Mouse (Mus musculus) limb, embryonic 13.5 days (tissue): ENCODE results near the gene Pdzd9. TPM values are rescaled to one million over a fixed set of nuclear protein-coding genes. Genes with fewer than 3 reads are reported as not detected.
"Not testable (repeated sequence)": the region's sequence is repeated elsewhere in the genome, so short reads cannot be mapped to it uniquely, and the experiment has no call there.

Experiments used
- ATAC-seq: fragments of 200-750 bp; cut with Nextera tagmentation; 2 replicates; pipeline ENCODE4 v1.8.0; 2017; ENCODE audit warnings: low read depth, moderate number of reproducible peaks, moderate TSS enrichment; ENCODE audit not compliant: low FRiP score
- H3K27ac ChIP-seq: fragments of 300-500 bp; sonication (generic); 2 replicates; pipeline ENCODE4 v1.5.1; 2015; ENCODE audit warnings: inconsistent platforms, mild to moderate bottlenecking, moderate library complexity
- H3K27me3 ChIP-seq: fragments of 300-500 bp; sonication (generic); 2 replicates; pipeline ENCODE4 v1.6.1; 2015; ENCODE audit warnings: mild to moderate bottlenecking, inconsistent platforms
- H3K36me3 ChIP-seq: fragments of 300-500 bp; sonication (generic); 2 replicates; pipeline ENCODE4 v1.6.1; 2015; ENCODE audit warnings: inconsistent platforms, mild to moderate bottlenecking, moderate library complexity
- H3K4me1 ChIP-seq: fragments of 300-500 bp; sonication (generic); 2 replicates; pipeline ENCODE4 v1.6.1; 2015; ENCODE audit warnings: inconsistent platforms
- H3K4me2 ChIP-seq: fragments of 300-500 bp; sonication (generic); replicated peaks from 2 replicates; pipeline ENCODE4 v1.6.1; 2015; ENCODE audit warnings: inconsistent platforms, mild to moderate bottlenecking, moderate library complexity
- H3K4me3 ChIP-seq: fragments of 300-500 bp; sonication (generic); 2 replicates; pipeline ENCODE4 v1.5.1; 2015; ENCODE audit warnings: moderate library complexity, mild to moderate bottlenecking, inconsistent platforms
- H3K9ac ChIP-seq: fragments of 300-500 bp; sonication (generic); 2 replicates; pipeline ENCODE4 v1.6.1; 2015; ENCODE audit warnings: mild to moderate bottlenecking, inconsistent platforms
- H3K9me3 ChIP-seq: fragments of 300-500 bp; sonication (generic); 2 replicates; pipeline ENCODE4 v1.6.1; 2016; ENCODE audit warnings: inconsistent platforms
- WGBS: fragments of 180-500 bp; shearing (Covaris S2); methylation state at CpG from one replicate; pipeline ENCODE4 v1.1.7; 2015; 5-methylcytosine and 5-hydroxymethylcytosine counted together
- polyA plus RNA-seq: library from polyadenylated mRNA; unstranded; fragments of >200 nt; fragmentation: Nextera tagmentation; extraction: Ambion mirVana; gene quantifications from 2 replicates; pipeline ENCODE4 v1.2.1, GENCODE M21; 2015

The Pdzd9 gene
- 0.29 and 0.59 TPM in 2 replicates for polyA plus RNA-seq

GRCm38 (mm10) chr7:120670153-120670875, at the start of gene Pdzd9:
TSS of gene Pdzd9 (minus strand) at chr7:120670343.
- 23% methylated on average over 14 of the region's 14 CpGs for WGBS
- ATAC-seq = peak; percentile 77
- Histone ChIP-seq H3K9me3 (no peaks in the 10 kb centered on the region), H3K4me3 (no peak within 1 kb of the TSS), H3K4me1 (no peaks in the 10 kb centered on the region), H3K4me2 (0 out of 2 replicates have a peak within 1 kb of the TSS, but pooled peaks have one; percentile 19), H3K9ac (no peak within 1 kb of the TSS), H3K27ac (no peak within 1 kb of the TSS), H3K27me3 (no peaks in the 10 kb centered on the region), H3K36me3 (no peaks in the 10 kb centered on the region)

- Histone ChIP-seq H3K9me3 (no peaks in the 10 kb centered on the region), H3K4me1 (peaks cover 15% of the 10 kb centered on the region; the same call in 1 of the 2 replicates), H3K4me3 (no peak overlapping the region), H3K36me3 (no peaks in the 10 kb centered on the region; the same call in 1 of the 2 replicates), H3K4me2 (no peak overlapping the region), H3K9ac (no peak overlapping the region), H3K27ac (no peak overlapping the region), H3K27me3 (no peaks in the 10 kb centered on the region)
- WGBS = 27% methylated on average over 2 of the region's 2 CpGs
- no peak for ATAC-seq
These were observed 47.1 kb upstream of the Pdzd9 start for GRCm38 (mm10) chr7:120717261-120717660.

- H3K27ac ChIP-seq, H3K27me3 ChIP-seq, H3K9me3 ChIP-seq, ATAC-seq, H3K36me3 ChIP-seq, H3K9ac ChIP-seq, H3K4me2 ChIP-seq, H3K4me3 ChIP-seq: not testable (repeated sequence)
- WGBS = 84% methylated on average over 11 of the region's 11 CpGs
- H3K4me1 ChIP-seq = peaks cover 17% of the 10 kb centered on the region; the same call in 1 of the 2 replicates
These were observed 43.8 kb upstream of the Pdzd9 start for GRCm38 (mm10) chr7:120713951-120714350.

- WGBS = 92% methylated on average over 2 of the region's 2 CpGs
- Histone ChIP-seq H3K27ac (no peak overlapping the region), H3K9me3 (no peaks in the 10 kb centered on the region), H3K4me3 (no peak overlapping the region), H3K9ac (no peak overlapping the region), H3K4me2 (no peak overlapping the region), H3K36me3 (no peaks in the 10 kb centered on the region), H3K27me3 (no peaks in the 10 kb centered on the region), H3K4me1 (peaks cover 16% of the 10 kb centered on the region; the same call in 1 of the 2 replicates)
- no peak for ATAC-seq
These were observed 43.1 kb upstream of the Pdzd9 start for GRCm38 (mm10) chr7:120713225-120713624.

- H3K4me2 ChIP-seq = no peak overlapping the region
- no peak overlapping the region for H3K4me3 ChIP-seq
- no peaks in the 10 kb centered on the region for H3K9me3 ChIP-seq
- peaks cover 10% of the 10 kb centered on the region; the same call in 1 of the 2 replicates for H3K4me1 ChIP-seq
- H3K9ac ChIP-seq = no peak overlapping the region
- no peak for ATAC-seq
- 64% methylated on average over 2 of the region's 2 CpGs for WGBS
- H3K27me3 ChIP-seq = no peaks in the 10 kb centered on the region
- no peak overlapping the region for H3K27ac ChIP-seq
- H3K36me3 ChIP-seq = no peaks in the 10 kb centered on the region
These were observed 41.9 kb upstream of the Pdzd9 start for GRCm38 (mm10) chr7:120712071-120712470.

- H3K9me3 ChIP-seq = no peaks in the 10 kb centered on the region
- no peak overlapping the region for H3K4me3 ChIP-seq
- WGBS = 80% methylated on average over 3 of the region's 3 CpGs
- no peaks in the 10 kb centered on the region for H3K27me3 ChIP-seq
- no peaks in the 10 kb centered on the region for H3K36me3 ChIP-seq
- H3K9ac ChIP-seq = no peak overlapping the region
- peaks cover 6% of the 10 kb centered on the region; the same call in 1 of the 2 replicates for H3K4me1 ChIP-seq
- H3K27ac ChIP-seq = no peak overlapping the region
- ATAC-seq = no peak
- H3K4me2 ChIP-seq = no peak overlapping the region
These were observed 33.7 kb upstream of the Pdzd9 start for GRCm38 (mm10) chr7:120703888-120704287.

GRCm38 (mm10) chr7:120699586-120699985, 29.4 kb upstream of the Pdzd9 start:
- WGBS = 89% methylated on average over 6 of the region's 6 CpGs
- Histone ChIP-seq H3K27me3 (no peaks in the 10 kb centered on the region), H3K36me3 (peaks cover 5% of the 10 kb centered on the region; the same call in 1 of the 2 replicates), H3K4me2 (no peak overlapping the region), H3K9me3 (no peaks in the 10 kb centered on the region), H3K4me1 (peaks cover 6% of the 10 kb centered on the region; the same call in 1 of the 2 replicates), H3K9ac (no peak overlapping the region), H3K27ac (no peak overlapping the region), H3K4me3 (no peak overlapping the region)
- no peak for ATAC-seq

- no peak for ATAC-seq
- H3K9ac ChIP-seq = no peak overlapping the region
- H3K27me3 ChIP-seq = no peaks in the 10 kb centered on the region
- H3K4me3 ChIP-seq = no peak overlapping the region
- H3K36me3 ChIP-seq = peaks cover 16% of the 10 kb centered on the region
- H3K4me2 ChIP-seq = no peak overlapping the region
- no peak overlapping the region for H3K27ac ChIP-seq
- 85% methylated on average over 2 of the region's 2 CpGs for WGBS
- peaks cover 6% of the 10 kb centered on the region; the same call in 1 of the 2 replicates for H3K4me1 ChIP-seq
- H3K9me3 ChIP-seq = no peaks in the 10 kb centered on the region
These were observed 26.2 kb upstream of the Pdzd9 start for GRCm38 (mm10) chr7:120696331-120696730.

- Histone ChIP-seq H3K4me1 (peaks cover 6% of the 10 kb centered on the region; the same call in 1 of the 2 replicates), H3K9ac (no peak overlapping the region), H3K9me3 (no peaks in the 10 kb centered on the region), H3K27me3 (no peaks in the 10 kb centered on the region), H3K4me3 (no peak overlapping the region), H3K27ac (no peak overlapping the region), H3K4me2 (no peak overlapping the region), H3K36me3 (peaks cover 19% of the 10 kb centered on the region)
- WGBS = 71% methylated on average over 1 of the region's 1 CpGs
- ATAC-seq = no peak
These were observed 25.5 kb upstream of the Pdzd9 start for GRCm38 (mm10) chr7:120695641-120696040.

- Histone ChIP-seq H3K9me3 (no peaks in the 10 kb centered on the region), H3K4me2 (no peak overlapping the region), H3K4me1 (peaks cover 6% of the 10 kb centered on the region; the same call in 1 of the 2 replicates), H3K27me3 (no peaks in the 10 kb centered on the region), H3K36me3 (peaks cover 20% of the 10 kb centered on the region), H3K9ac (no peak overlapping the region), H3K4me3 (no peak overlapping the region), H3K27ac (no peak overlapping the region)
- 29% methylated on average over 6 of the region's 6 CpGs for WGBS
- no peak for ATAC-seq
These were observed 25.1 kb upstream of the Pdzd9 start for GRCm38 (mm10) chr7:120695196-120695595.

GRCm38 (mm10) chr7:120693831-120694375, 23.8 kb upstream of the Pdzd9 start:
- WGBS = 94% methylated on average over 5 of the region's 5 CpGs
- Histone ChIP-seq H3K9me3 (no peaks in the 10 kb centered on the region), H3K4me1 (no peaks in the 10 kb centered on the region), H3K9ac (no peak overlapping the region), H3K36me3 (peaks cover 20% of the 10 kb centered on the region), H3K27me3 (no peaks in the 10 kb centered on the region), H3K4me2 (no peak overlapping the region), H3K27ac (no peak overlapping the region), H3K4me3 (no peak overlapping the region)
- no peak for ATAC-seq

GRCm38 (mm10) chr7:120690634-120691033, 20.5 kb upstream of the Pdzd9 start:
- peaks cover 2% of the 10 kb centered on the region; the same call in 1 of the 2 replicates for H3K4me1 ChIP-seq
- peaks cover 15% of the 10 kb centered on the region for H3K36me3 ChIP-seq
- H3K9me3 ChIP-seq = no peaks in the 10 kb centered on the region
- H3K9ac ChIP-seq = no peak overlapping the region
- ATAC-seq = no peak
- H3K27ac ChIP-seq = no peak overlapping the region
- no peak overlapping the region for H3K4me2 ChIP-seq
- 77% methylated on average over 4 of the region's 4 CpGs for WGBS
- no peak overlapping the region for H3K4me3 ChIP-seq
- no peaks in the 10 kb centered on the region for H3K27me3 ChIP-seq
